Mouse (Mus musculus) midbrain, embryonic 14.5 days (tissue): Measurements from ENCODE around the gene Jakmip3. TPM values are rescaled to one million over a fixed set of nuclear protein-coding genes. Genes with fewer than 3 reads are reported as not detected.

Source experiments
- ATAC-seq: fragments of 200-750 bp; cut with Nextera tagmentation; 2 replicates; pipeline ENCODE4 v1.8.0; 2017; ENCODE audit warnings: moderate number of reproducible peaks, moderate library complexity; ENCODE audit not compliant: low FRiP score, low TSS enrichment
- DNase-seq: peaks from one replicate; pipeline ENCODE4 v3.0.0-alpha.2; 2015
- H3K27ac ChIP-seq: fragments of 300-500 bp; sonication (generic); replicated peaks from 2 replicates; pipeline ENCODE4 v1.5.1; 2014; ENCODE audit warnings: mild to moderate bottlenecking, low read depth, low read length, moderate library complexity
- H3K27me3 ChIP-seq: fragments of 300-500 bp; sonication (generic); 2 replicates; pipeline ENCODE4 v1.6.1; 2014; ENCODE audit warnings: low read length, control low read depth, mixed read lengths; ENCODE audit not compliant: control insufficient read depth, insufficient read depth
- H3K36me3 ChIP-seq: fragments of 300-500 bp; sonication (generic); 2 replicates; pipeline ENCODE4 v1.6.1; 2014; ENCODE audit warnings: low read length, control low read depth; ENCODE audit not compliant: control insufficient read depth, insufficient read depth
- H3K4me1 ChIP-seq: fragments of 300-500 bp; sonication (generic); 2 replicates; pipeline ENCODE4 v1.6.1; 2014; ENCODE audit warnings: mild to moderate bottlenecking, antibody characterized with exemption, low read length, control low read depth; ENCODE audit not compliant: control insufficient read depth, insufficient read depth
- H3K4me2 ChIP-seq: fragments of 300-500 bp; sonication (generic); 2 replicates; pipeline ENCODE4 v1.6.1; 2014; ENCODE audit warnings: mild to moderate bottlenecking, low read length, moderate library complexity
- H3K4me3 ChIP-seq: fragments of 300-500 bp; sonication (generic); replicated peaks from 2 replicates; pipeline ENCODE4 v1.5.1; 2014; ENCODE audit warnings: low read depth, low read length
- H3K9ac ChIP-seq: fragments of 300-500 bp; sonication (generic); replicated peaks from 2 replicates; pipeline ENCODE4 v1.6.1; 2014; ENCODE audit warnings: mild to moderate bottlenecking, low read length, moderate library complexity
- H3K9me3 ChIP-seq: fragments of 300-500 bp; sonication (generic); 2 replicates; pipeline ENCODE4 v1.6.1; 2016; ENCODE audit warnings: low read length, control low read depth, mixed read lengths; ENCODE audit not compliant: control insufficient read depth
- WGBS: fragments of 180-500 bp; shearing (Covaris S2); extraction: QIAGEN DNeasy Blood & Tissue Kit; methylation state at CpG from one replicate; pipeline ENCODE4 v1.1.7; 2014; 5-methylcytosine and 5-hydroxymethylcytosine counted together
- polyA plus RNA-seq: library from polyadenylated mRNA; unstranded; fragments of >200 nt; fragmentation: Nextera tagmentation; extraction: Ambion mirVana; gene quantifications from 2 replicates; pipeline ENCODE4 v1.2.1, GENCODE M21; 2014

The Jakmip3 gene
- polyA plus RNA-seq, 1 experiment from 2014 or later = 5.4 TPM

DNA sequence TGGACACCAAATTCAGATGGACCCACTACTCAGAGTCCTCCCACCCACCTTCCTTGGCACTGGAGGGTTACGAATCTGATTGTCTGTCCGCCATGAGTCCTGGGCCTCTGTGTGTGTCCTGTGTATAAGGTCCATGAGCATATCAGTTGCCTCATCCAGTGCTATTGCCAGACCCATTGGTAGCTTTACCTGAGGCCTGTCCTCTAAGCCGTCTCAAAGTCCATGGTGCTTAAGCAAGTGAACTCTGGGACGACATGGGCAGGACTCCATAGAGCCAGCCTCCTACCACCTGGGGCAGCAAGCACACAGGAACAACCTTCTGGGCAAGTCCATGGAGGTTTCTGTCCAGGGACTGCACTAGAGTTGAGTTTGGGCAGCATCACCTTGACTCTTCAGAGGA, 90.7 kb downstream of the Jakmip3 start:
- Histone ChIP-seq H3K36me3 (no peaks in the 10 kb centered on the region), H3K9me3 (no peaks in the 10 kb centered on the region), H3K4me1 (no peaks in the 10 kb centered on the region), H3K4me3 (no peak overlapping the region), H3K9ac (no peak overlapping the region), H3K4me2 (no peak overlapping the region), H3K27me3 (no peaks in the 10 kb centered on the region), H3K27ac (no peak overlapping the region)
- DNase-seq (no peak), ATAC-seq (no peak)
- 89% methylated on average over 4 of the region's 4 CpGs for WGBS

- 48% methylated on average over 4 of the region's 4 CpGs for WGBS
- Histone ChIP-seq H3K27ac (no peak overlapping the region), H3K9ac (no peak overlapping the region), H3K4me3 (no peak overlapping the region), H3K9me3 (no peaks in the 10 kb centered on the region), H3K4me1 (no peaks in the 10 kb centered on the region), H3K4me2 (no peak overlapping the region), H3K27me3 (no peaks in the 10 kb centered on the region), H3K36me3 (no peaks in the 10 kb centered on the region)
- DNase-seq (no peak), ATAC-seq (no peak)
These were observed 122.9 kb downstream of the Jakmip3 start for GRCm38 (mm10) chr7:139063406-139063805.

DNA sequence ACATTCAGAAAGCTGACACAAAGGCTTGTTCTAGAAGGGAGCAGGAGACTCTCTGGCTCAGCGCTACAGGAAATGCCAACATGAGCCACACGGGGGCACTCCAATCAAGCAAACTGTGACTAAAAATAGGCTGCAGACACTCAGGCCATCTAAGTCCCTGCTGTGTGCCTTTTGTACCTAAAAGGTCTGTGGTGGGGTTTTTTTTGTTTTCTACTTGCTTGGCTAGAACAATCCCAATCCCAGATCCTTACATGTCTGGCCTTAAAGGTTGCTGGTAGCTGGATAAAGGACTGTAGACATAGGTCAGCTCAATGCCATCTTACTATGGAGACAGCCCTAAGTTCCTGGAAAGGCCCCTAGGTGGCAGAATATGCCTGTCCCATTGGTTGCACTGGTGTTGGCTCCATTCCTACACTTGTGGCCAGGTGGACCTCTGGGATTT, 127.7 kb downstream of the Jakmip3 start:
- Histone ChIP-seq H3K4me2 (no peak overlapping the region), H3K27ac (no peak overlapping the region), H3K4me1 (no peaks in the 10 kb centered on the region), H3K4me3 (no peak overlapping the region), H3K9me3 (no peaks in the 10 kb centered on the region), H3K27me3 (no peaks in the 10 kb centered on the region), H3K9ac (no peak overlapping the region), H3K36me3 (no peaks in the 10 kb centered on the region)
- ATAC-seq (peak; percentile 69; the same call in 1 of the 2 replicates), DNase-seq (peak; percentile 91)
- WGBS = 2% methylated on average over 2 of the region's 2 CpGs

- H3K4me3 ChIP-seq = no peak overlapping the region
- DNase-seq (peak; percentile 66), ATAC-seq (no peak; the same call in 1 of the 2 replicates)
- no peak overlapping the region for H3K4me2 ChIP-seq
- no peak overlapping the region for H3K9ac ChIP-seq
- H3K27ac ChIP-seq = peak overlapping the region; percentile 6; the same call in 1 of the 2 replicates
- no peaks in the 10 kb centered on the region for H3K27me3 ChIP-seq
- peaks cover 37% of the 10 kb centered on the region for H3K4me1 ChIP-seq
- 15% methylated on average over 6 of the region's 6 CpGs for WGBS
- no peaks in the 10 kb centered on the region for H3K9me3 ChIP-seq
- no peaks in the 10 kb centered on the region for H3K36me3 ChIP-seq
These were observed 133.7 kb downstream of the Jakmip3 start for GRCm38 (mm10) chr7:139074189-139074588.

DNA sequence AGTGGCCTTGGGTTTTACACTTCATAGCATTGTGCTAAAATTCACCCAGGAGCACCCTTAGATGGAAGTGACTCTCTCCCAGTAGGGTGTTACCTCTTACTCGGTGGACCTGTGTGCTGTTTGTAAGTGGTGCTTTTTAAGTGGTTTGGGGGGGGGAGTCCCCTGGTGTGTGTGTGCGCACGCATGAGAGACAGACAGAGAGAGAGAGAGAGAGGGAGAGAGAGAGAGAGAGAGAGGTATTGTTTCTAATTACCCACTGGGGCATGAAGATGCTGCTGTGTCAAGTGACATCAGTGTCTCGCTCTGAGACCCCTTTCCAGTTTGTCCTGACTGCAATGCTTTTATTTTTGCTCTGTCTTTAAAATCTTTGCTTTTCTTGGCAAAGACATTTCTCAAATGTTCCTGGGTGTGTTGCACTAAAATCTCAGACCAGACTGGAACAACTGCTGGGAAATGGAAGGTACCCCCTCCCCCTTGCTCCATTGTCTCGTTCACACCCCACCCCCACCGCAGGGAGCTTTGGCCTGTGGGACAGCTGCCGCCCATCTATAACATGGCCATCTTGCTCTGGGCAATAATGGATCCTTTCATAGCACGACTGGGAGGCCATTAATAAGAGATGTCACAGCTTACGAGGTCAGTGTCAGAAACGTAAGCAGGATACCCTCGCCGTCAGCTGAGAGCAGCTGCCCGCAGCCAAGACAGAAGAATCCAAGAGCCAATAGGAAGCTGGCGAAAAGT, 134.7 kb downstream of the Jakmip3 start:
- Histone ChIP-seq H3K27ac (peak overlapping the region; percentile 60; the same call in 1 of the 2 replicates), H3K4me3 (no peak overlapping the region), H3K9ac (no peak overlapping the region), H3K9me3 (no peaks in the 10 kb centered on the region), H3K36me3 (no peaks in the 10 kb centered on the region), H3K4me1 (peaks cover 37% of the 10 kb centered on the region), H3K4me2 (no peak overlapping the region), H3K27me3 (no peaks in the 10 kb centered on the region)
- WGBS = 19% methylated on average over 14 of the region's 14 CpGs
- ATAC-seq (no peak; the same call in 1 of the 2 replicates), DNase-seq (peak; percentile 53)

GRCm38 (mm10) chr7:139077283-139077682, 136.8 kb downstream of the Jakmip3 start:
- DNase-seq (no peak), ATAC-seq (no peak)
- WGBS = 9% methylated on average over 7 of the region's 7 CpGs
- no peaks in the 10 kb centered on the region for H3K9me3 ChIP-seq
- peaks cover 37% of the 10 kb centered on the region for H3K4me1 ChIP-seq
- H3K4me3 ChIP-seq = no peak overlapping the region
- H3K27ac ChIP-seq = peak overlapping the region; percentile 49
- H3K27me3 ChIP-seq = no peaks in the 10 kb centered on the region
- no peak overlapping the region for H3K4me2 ChIP-seq
- H3K9ac ChIP-seq = no peak overlapping the region
- H3K36me3 ChIP-seq = no peaks in the 10 kb centered on the region

- no peak for ATAC-seq
- Histone ChIP-seq H3K36me3 (no peaks in the 10 kb centered on the region), H3K4me1 (peaks cover 37% of the 10 kb centered on the region), H3K4me2 (no peak overlapping the region), H3K27ac (0 out of 2 replicates have a peak overlapping the region, but pooled peaks have one; percentile 49), H3K4me3 (no peak overlapping the region), H3K9ac (no peak overlapping the region), H3K27me3 (no peaks in the 10 kb centered on the region), H3K9me3 (no peaks in the 10 kb centered on the region)
- WGBS = 50% methylated on average over 6 of the region's 6 CpGs
- no peak for DNase-seq
These were observed 137.7 kb downstream of the Jakmip3 start for GRCm38 (mm10) chr7:139078181-139078580.

DNA sequence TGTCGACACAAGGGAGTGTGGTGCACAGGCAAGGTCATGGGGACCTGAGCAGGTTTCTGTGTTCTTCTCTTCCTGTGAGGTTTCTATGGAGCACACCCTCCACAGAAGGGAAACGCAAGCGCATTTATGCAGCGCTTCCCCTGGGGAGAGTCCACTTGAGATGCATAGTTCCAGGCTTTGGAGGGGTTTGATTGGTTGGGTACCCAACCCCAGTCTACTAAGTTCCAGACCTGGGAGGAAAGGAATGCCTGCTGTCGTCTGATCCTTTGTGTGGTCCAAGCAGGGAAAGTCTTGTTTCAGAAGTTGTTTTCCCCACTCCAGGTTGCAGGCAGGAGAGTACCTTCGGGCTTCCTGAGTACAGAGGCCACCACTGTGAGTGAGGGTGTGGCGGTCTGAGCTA, 138.6 kb downstream of the Jakmip3 start:
- Histone ChIP-seq H3K4me3 (no peak overlapping the region), H3K27me3 (no peaks in the 10 kb centered on the region), H3K36me3 (no peaks in the 10 kb centered on the region), H3K27ac (no peak overlapping the region), H3K9ac (no peak overlapping the region), H3K4me2 (no peak overlapping the region), H3K4me1 (peaks cover 37% of the 10 kb centered on the region), H3K9me3 (no peaks in the 10 kb centered on the region)
- ATAC-seq = no peak
- 77% methylated on average over 7 of the region's 7 CpGs for WGBS
- DNase-seq = no peak

DNA sequence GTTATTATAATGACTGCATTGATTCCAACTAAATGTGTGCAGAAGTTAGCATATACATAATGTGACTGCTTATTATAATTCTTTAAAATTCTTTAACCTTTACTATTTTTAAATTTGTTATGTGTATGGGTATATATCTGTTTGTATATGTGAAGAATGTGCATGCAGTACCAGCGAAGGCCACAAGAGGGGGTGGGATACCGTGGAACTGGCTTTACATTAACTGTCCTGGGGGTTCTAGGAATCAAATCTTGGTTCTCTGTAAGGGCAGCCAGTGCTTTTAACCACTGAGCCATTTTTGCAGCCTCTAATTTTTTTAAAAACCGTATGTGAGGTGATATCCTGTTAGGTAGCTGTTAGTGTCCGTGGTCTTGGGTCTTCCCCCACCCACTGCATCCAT, 140.2 kb downstream of the Jakmip3 start:
- DNase-seq = no peak
- no peak overlapping the region for H3K27ac ChIP-seq
- no peaks in the 10 kb centered on the region for H3K9me3 ChIP-seq
- ATAC-seq = no peak
- WGBS = 68% methylated on average over 4 of the region's 4 CpGs
- no peak overlapping the region for H3K4me2 ChIP-seq
- H3K36me3 ChIP-seq = no peaks in the 10 kb centered on the region
- H3K9ac ChIP-seq = no peak overlapping the region
- H3K4me3 ChIP-seq = no peak overlapping the region
- H3K27me3 ChIP-seq = no peaks in the 10 kb centered on the region
- H3K4me1 ChIP-seq = peaks cover 24% of the 10 kb centered on the region
